Mouse (Mus musculus): ENCODE measurements around the gene Slc22a23.

DNA sequence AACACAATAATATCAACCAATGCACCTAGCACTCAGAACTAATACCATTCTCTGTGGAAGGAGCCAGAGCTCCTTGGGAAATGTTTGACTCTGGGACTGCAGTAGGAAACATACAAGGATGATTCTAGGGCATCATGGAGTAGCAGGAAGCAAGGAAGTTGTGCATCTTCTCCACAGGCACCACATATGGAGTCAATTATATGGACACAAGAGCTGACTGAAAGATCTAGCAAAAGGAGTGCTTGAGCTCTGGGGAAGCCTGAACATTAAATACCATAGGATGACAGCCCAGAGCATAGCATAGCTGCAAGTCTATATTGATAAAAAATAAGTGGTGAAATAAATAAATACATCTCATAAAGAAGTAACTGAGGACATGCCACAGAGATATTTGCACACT lies 6.5 kb upstream of the Slc22a23 start:
- TF ChIP-seq POLR2A (IDR thresholded peaks at IDR 0.05; ENCODE audit: control insufficient read depth, extremely low read depth, insufficient read depth, low read length, poor library complexity) = no peak
- TF ChIP-seq CTCF (IDR thresholded peaks at IDR 0.05; ENCODE audit: borderline replicate concordance, control insufficient read depth, extremely low read depth, insufficient read depth, low read length, poor library complexity) = no peak

Data from thymus, adult 2 months (tissue).